Mouse (Mus musculus) left cerebral cortex, postnatal 10 days (tissue): ENCODE measurements around the gene Txndc5. TPM values are rescaled to one million over a fixed set of nuclear protein-coding genes. Genes with fewer than 3 reads are reported as not detected.

Experiments used
- DNase-seq, 2 experiments: peaks; one replicate each; pipeline ENCODE4 v3.0.0; 2021 to 2022; ENCODE audit warnings: low spot score in 2 of 2, mixed read lengths in 1 of 2; ENCODE audit errors: extremely low spot score in 1 of 2
- intact Hi-C: fragments of 180-260 bp; cut with DNase I; formaldehyde crosslinking; loops from one replicate; pipeline ENCODE4 v1.15.1; 2025
- total RNA-seq, 2 experiments: library from RNA; stranded (reverse); gene quantifications; 2 replicates each; pipeline ENCODE4 v1.2.3; 2021

The Txndc5 gene
- total RNA-seq, 2 experiments from 2014 or later, result 43.6 to 47.3 TPM

- no peak for DNase-seq
- intact Hi-C loops, result no loop called here
These were observed 41.9 kb downstream of the Txndc5 start for GRCm38 (mm10) chr13:38486767-38487166.

GRCm38 (mm10) chr13:38484701-38485100 lies 43.9 kb downstream of the Txndc5 start:
- intact Hi-C loops, result no loop called here
- no peak for DNase-seq

GRCm38 (mm10) chr13:38481021-38481420 lies 47.6 kb downstream of the Txndc5 start:
- intact Hi-C loops, result no loop called here
- no peak for DNase-seq

GRCm38 (mm10) chr13:38476936-38477335 lies 51.7 kb downstream of the Txndc5 start:
- intact Hi-C loops, result no loop called here
- peak in 1 of 2 experiments; percentile 55 for DNase-seq

- intact Hi-C loops, result no loop called here
- DNase-seq, result no peak
These were observed 55.1 kb downstream of the Txndc5 start for GRCm38 (mm10) chr13:38473497-38473896.

GRCm38 (mm10) chr13:38472636-38473035 lies 56.0 kb downstream of the Txndc5 start:
- no peak for DNase-seq
- intact Hi-C loops, result no loop called here

GRCm38 (mm10) chr13:38470882-38471281 lies 57.7 kb downstream of the Txndc5 start:
- DNase-seq, result no peak

GRCm38 (mm10) chr13:38463410-38463809 lies 65.2 kb downstream of the Txndc5 start:
- DNase-seq, result no peak
- intact Hi-C loops, result no loop called here

More at GRCm38 (mm10) chr13:38470882-38471281, 57.7 kb downstream of the Txndc5 start:
- intact Hi-C loops, result no loop called here

GRCm38 (mm10) chr13:38451446-38451845 lies 77.2 kb downstream of the Txndc5 start:
- intact Hi-C loops, result no loop called here
- DNase-seq, result no peak

Other genes starting within 250 kb of the Txndc5 start
- gene Bmp6, start 183.7 kb downstream of the Txndc5 start, total RNA-seq, result 1 to 10 TPM; 7.3 to 9.2 TPM
- gene Bloc1s5, start 106.3 kb upstream of the Txndc5 start, total RNA-seq, result 10 to 100 TPM in 1 of 2 experiments, 1 to 10 TPM in 1; 9.4 to 13.2 TPM
- 10 to 100 TPM; 46.2 to 46.9 TPM for gene Eef1e1, start 130.2 kb upstream of the Txndc5 start, total RNA-seq